Mouse (Mus musculus) G1E-ER4 (cell line): Measurements from ENCODE around the gene Cracr2a. TPM values are rescaled to one million over a fixed set of nuclear protein-coding genes. Genes with fewer than 3 reads are reported as not detected.

ENCODE experiments used
- GATA1 ChIP-seq: IDR thresholded peaks from one replicate; pipeline ENCODE4 v1.8.0; 2012; ENCODE audit warnings: low read length, inconsistent platforms
- polyA plus RNA-seq: library from polyadenylated mRNA; stranded (reverse); fragments of >175 nt; gene quantifications from 2 replicates; pipeline ENCODE4 v1.2.3, GENCODE M21; 2012

Gene Cracr2a
- polyA plus RNA-seq, 1 experiment = not detected

DNA sequence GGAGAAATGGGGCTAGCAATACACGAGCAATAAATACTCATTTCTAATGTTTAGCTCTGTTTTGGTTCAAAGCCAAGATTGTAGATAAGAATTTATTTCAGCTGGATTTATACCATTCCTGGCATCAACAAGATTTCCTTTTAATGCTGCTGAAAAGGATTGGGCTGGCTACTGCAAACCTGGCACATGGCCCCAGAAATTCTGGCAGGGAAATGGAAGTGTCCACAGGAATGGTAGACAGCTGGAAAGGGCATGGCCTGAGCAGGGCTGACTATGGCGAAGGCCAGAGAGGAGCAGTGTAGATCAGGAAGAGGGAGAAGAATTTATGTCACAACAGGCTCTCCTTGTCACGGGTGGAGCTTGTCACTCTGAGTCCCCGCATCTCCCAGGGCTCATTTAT is 14.5 kb upstream of the Cracr2a start:
- no peak for TF ChIP-seq GATA1

- TF ChIP-seq GATA1 = no peak
Observed at GRCm38 (mm10) chr6:127552940-127553339, 8.2 kb upstream of the Cracr2a start.

DNA sequence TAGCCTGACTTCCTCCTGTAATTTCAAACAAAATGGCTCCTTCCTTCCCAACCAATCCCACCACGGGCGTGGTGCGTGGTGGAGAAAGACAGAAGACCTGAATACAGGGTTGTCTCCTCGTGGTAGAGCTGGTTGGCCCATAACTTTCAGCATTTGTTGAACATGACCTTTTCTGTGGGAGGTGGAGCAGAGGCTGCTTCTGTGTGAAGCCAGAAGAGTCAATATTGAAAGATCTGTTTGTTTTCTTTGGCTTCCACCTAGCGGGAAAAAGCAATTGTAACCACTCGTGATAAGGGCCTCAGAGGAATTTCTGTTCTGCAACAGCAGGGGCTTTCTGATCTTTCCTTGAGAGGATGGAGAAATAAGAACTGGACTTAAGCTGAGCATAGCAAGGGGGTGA is 5.6 kb upstream of the Cracr2a start:
- TF ChIP-seq GATA1 = no peak

DNA sequence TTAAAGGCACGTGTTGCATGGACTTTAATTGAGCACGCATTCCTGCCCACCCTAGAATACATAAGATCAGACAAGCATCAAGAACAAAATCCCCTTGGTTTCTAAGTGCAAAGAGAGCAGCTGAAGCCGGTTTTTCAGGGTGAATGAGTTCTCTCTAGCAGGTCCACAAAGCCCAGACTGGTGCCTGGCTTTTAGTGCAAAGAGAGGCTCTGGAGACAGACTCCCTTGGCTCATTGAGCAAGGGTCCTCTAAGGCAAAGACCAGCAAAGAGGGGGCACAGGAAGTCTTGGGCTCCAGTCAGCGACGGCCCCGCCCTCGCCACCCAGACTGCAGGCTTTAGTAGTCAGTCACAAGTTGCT is 287 bp upstream of the Cracr2a start:
- TF ChIP-seq GATA1 = no peak

- no peak for TF ChIP-seq GATA1
Observed at GRCm38 (mm10) chr6:127563511-127563910, 2.4 kb downstream of the Cracr2a start.

GRCm38 (mm10) chr6:127565951-127566732 is 5.0 kb downstream of the Cracr2a start:
- no peak for TF ChIP-seq GATA1

DNA sequence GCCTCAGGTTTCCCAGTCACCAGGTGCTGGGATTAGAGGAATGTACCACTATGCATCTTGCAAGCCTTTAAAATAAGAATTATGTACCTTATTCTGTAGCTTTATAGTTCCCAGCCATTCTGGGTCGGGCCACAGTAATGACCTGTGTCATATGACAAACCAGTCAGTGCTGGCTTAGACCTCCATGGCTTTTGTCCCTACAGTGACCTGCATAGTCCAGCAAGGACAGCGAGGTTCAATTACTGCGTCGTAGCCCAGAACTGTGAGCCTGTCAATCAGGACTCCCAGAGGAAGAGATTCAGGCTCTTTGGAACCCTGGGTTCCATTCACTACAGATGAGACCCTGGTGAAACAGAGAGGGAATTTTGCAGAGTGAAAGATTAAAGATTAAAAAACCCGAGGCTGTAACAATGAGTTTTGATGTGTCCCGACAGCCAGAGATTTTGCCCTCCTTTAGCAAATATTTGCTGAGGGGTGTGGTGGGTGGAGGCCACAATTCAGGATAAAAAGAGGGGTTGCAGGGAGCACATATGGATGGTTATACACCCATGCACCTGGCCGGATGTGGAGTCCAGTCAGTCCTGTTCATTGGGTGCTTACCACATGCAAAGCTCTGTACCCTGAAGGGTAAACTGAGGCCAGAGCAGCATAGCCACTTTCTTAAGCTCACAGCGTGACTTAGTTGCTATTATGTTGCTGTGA is 10.9 kb downstream of the Cracr2a start:
- TF ChIP-seq GATA1 = no peak

- no peak for TF ChIP-seq GATA1
Observed at GRCm38 (mm10) chr6:127573779-127574463, 12.8 kb downstream of the Cracr2a start.

DNA sequence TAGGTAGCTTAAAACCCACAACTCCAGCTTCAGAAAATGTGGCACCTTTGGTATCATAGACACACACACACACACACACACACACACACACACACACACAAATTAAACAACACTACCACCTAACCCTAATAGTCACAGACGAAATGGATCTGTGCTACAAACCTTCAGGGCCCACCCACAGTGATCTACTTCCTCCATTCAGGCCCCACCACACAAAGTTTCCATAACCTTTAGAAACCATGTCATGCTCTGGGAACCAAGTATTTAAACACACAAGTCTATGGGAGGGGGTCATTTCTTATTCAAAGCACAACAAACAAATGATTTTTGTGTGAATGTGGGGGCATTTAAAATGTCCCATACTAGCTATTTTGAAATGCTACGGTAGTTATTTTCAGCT is 14.1 kb downstream of the Cracr2a start:
- no peak for TF ChIP-seq GATA1

- no peak for TF ChIP-seq GATA1
Observed at GRCm38 (mm10) chr6:127577688-127578087, 16.6 kb downstream of the Cracr2a start.

DNA sequence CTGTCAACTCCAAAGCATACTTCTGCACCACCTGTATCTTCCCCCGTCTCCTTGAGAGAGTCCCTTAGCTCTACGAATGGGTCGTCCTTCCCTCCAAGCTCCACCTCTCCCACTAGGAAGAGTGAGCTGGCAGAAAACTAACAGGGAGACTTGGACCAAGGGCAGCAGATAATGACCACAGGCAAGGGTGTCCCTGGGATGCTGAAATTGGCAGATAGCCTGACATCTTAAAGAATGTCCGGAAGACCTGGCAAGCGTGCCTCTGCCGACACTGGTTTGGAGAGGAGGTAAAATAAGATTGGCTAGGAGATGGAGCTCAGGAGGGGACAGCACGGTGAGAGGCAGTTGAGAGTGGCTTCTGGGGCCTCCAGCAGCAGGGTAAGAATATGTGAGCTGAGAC is 17.2 kb downstream of the Cracr2a start:
- no peak for TF ChIP-seq GATA1

- TF ChIP-seq GATA1 = no peak
Observed at GRCm38 (mm10) chr6:127578810-127579209, 17.7 kb downstream of the Cracr2a start.

DNA sequence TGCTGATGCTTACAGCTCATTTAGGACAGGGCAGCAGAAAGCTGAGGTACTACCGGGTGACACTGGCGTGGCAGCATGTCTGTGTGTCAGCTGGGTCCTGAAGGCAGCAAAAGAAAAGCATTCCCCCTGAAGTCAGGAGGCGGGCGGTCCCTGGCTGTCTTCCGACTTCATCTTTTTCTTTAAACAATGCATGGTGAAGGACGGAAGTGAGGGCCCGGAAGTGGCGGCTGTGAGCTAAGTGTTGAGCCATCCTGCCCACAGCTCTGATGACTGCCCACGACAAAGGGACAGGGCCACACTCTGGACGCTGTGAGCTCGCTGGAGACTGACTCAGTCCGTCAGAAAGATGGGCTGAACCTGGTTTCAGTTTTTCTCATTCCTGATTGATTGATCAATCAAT is 20.8 kb downstream of the Cracr2a start:
- TF ChIP-seq GATA1 = no peak

- no peak for TF ChIP-seq GATA1
Observed at GRCm38 (mm10) chr6:127582391-127583176, 21.4 kb downstream of the Cracr2a start.

GRCm38 (mm10) chr6:127591467-127591866 is 30.3 kb downstream of the Cracr2a start:
- no peak for TF ChIP-seq GATA1

- TF ChIP-seq GATA1 = no peak
Observed at GRCm38 (mm10) chr6:127593487-127593886, 32.3 kb downstream of the Cracr2a start.
